Mouse (Mus musculus) midbrain, embryonic 14.5 days (tissue): Measurements from ENCODE around the gene Gm15448. TPM values are rescaled to one million over a fixed set of nuclear protein-coding genes. Genes with fewer than 3 reads are reported as not detected.

Experiments
- polyA plus RNA-seq: library from polyadenylated mRNA; unstranded; fragments of >200 nt; fragmentation: Nextera tagmentation; extraction: Ambion mirVana; gene quantifications from 2 replicates; pipeline ENCODE4 v1.2.1, GENCODE M21; 2014

Gene Gm15448
- polyA plus RNA-seq, 1 experiment from 2014 or later: not detected

Other genes with a start within 250 kb of the Gm15448 start
- gene Oscar, start 209.5 kb downstream of the Gm15448 start, polyA plus RNA-seq: 0.26 and 0.63 TPM in 2 replicates
- gene Ndufa3, start 208.3 kb downstream of the Gm15448 start, polyA plus RNA-seq: 432 and 586 TPM in 2 replicates
- gene Tfpt, start 195.8 kb downstream of the Gm15448 start, polyA plus RNA-seq: 30.4 and 38.5 TPM in 2 replicates
- 71.0 and 82.7 TPM in 2 replicates for gene Prpf31, start 195.7 kb downstream of the Gm15448 start, polyA plus RNA-seq
- 36.6 and 51.2 TPM in 2 replicates for gene Cnot3, start 180.4 kb downstream of the Gm15448 start, polyA plus RNA-seq
- gene Leng1, start 159.8 kb downstream of the Gm15448 start, polyA plus RNA-seq: 10.6 TPM in 2 replicates
- 3.0 and 3.2 TPM in 2 replicates for gene Tmc4, start 148.1 kb downstream of the Gm15448 start, polyA plus RNA-seq
- gene Tsen34, start 132.8 kb downstream of the Gm15448 start, polyA plus RNA-seq: 232 and 277 TPM in 2 replicates
- 70.6 and 70.7 TPM in 2 replicates for gene Mboat7, start 132.2 kb downstream of the Gm15448 start, polyA plus RNA-seq
- gene Rps9, start 121.7 kb downstream of the Gm15448 start, polyA plus RNA-seq: 857 and 868 TPM in 2 replicates
- 0.11 and 0.34 TPM in 2 replicates for gene Pirb, start 105.3 kb downstream of the Gm15448 start, polyA plus RNA-seq
- 0.12 TPM in 1 of 2 replicates, not detected in the other for gene Pira2, start 19.4 kb upstream of the Gm15448 start, polyA plus RNA-seq
- not detected in 2 replicates for gene Gm14548, start 72.4 kb upstream of the Gm15448 start, polyA plus RNA-seq
- gene Lilra6, start 89.8 kb upstream of the Gm15448 start, polyA plus RNA-seq: not detected in 2 replicates
- 1.5 and 2.8 TPM in 2 replicates for gene Lair1, start 237.5 kb upstream of the Gm15448 start, polyA plus RNA-seq